Mouse (Mus musculus) hindbrain, embryonic 10.5 days (tissue): Measurements from ENCODE around the gene Haus7. TPM values are rescaled to one million over a fixed set of nuclear protein-coding genes. Genes with fewer than 3 reads are reported as not detected.

ENCODE experiments used
- DNase-seq: peaks from one replicate; pipeline ENCODE4 v3.0.0-alpha.2; 2017; ENCODE audit warnings: low spot score
- H3K27ac ChIP-seq: fragments of 300-500 bp; sonication (generic); 2 replicates; pipeline ENCODE4 v1.5.1; 2016; ENCODE audit warnings: mild to moderate bottlenecking, moderate library complexity
- H3K27me3 ChIP-seq: fragments of 300-500 bp; sonication (generic); 2 replicates; pipeline ENCODE4 v1.6.1; 2016; ENCODE audit warnings: mild to moderate bottlenecking; ENCODE audit not compliant: poor library complexity, insufficient read depth, severe bottlenecking
- H3K36me3 ChIP-seq: fragments of 300-500 bp; sonication (generic); 2 replicates; pipeline ENCODE4 v1.6.1; 2016; ENCODE audit warnings: mild to moderate bottlenecking, moderate library complexity
- H3K4me1 ChIP-seq: fragments of 300-500 bp; sonication (generic); replicated peaks from 2 replicates; pipeline ENCODE4 v1.6.1; 2016; ENCODE audit warnings: mild to moderate bottlenecking
- H3K4me3 ChIP-seq: fragments of 300-500 bp; sonication (generic); 2 replicates; pipeline ENCODE4 v1.5.1; 2016; ENCODE audit warnings: mild to moderate bottlenecking, moderate library complexity
- H3K9me3 ChIP-seq: fragments of 300-500 bp; sonication (generic); 2 replicates; pipeline ENCODE4 v1.6.1; 2016; ENCODE audit warnings: mild to moderate bottlenecking, moderate library complexity
- WGBS: fragments of 180-500 bp; shearing (Covaris S2); methylation state at CpG from one replicate; pipeline ENCODE4 v1.1.7; 2016; 5-methylcytosine and 5-hydroxymethylcytosine counted together
- polyA plus RNA-seq: library from polyadenylated mRNA; unstranded; fragments of >200 nt; fragmentation: Nextera tagmentation; extraction: Ambion mirVana; gene quantifications from 2 replicates; pipeline ENCODE4 v1.2.1, GENCODE M21; 2016

Gene Haus7
- polyA plus RNA-seq, 1 experiment from 2014 or later, result 79.7 TPM

DNA sequence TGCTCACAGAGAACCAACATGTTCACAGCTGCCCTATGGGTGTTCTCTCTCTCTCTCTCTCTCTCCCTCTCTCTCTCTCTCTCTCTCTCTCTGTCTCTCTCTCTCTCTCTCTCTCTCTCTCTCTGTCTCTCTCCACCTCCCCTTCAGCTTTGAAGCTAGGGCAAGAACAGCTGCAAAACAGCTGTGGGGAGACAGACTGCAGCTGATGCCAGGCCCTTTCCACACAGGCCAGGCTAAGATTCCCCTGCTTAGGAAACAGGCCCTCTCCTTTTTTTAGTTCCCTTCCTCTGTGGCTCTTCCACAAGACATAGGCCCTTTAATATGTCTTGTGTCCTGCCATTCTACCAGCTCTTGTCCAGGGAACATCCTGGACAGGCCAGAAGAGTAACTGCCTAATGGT, 20.8 kb upstream of the Haus7 start:
- no peak for DNase-seq
- no peaks in the 10 kb centered on the region for H3K36me3 ChIP-seq
- H3K9me3 ChIP-seq, result no peaks in the 10 kb centered on the region
- H3K27ac ChIP-seq, result no peak overlapping the region
- H3K4me1 ChIP-seq, result peaks cover 5% of the 10 kb centered on the region; the same call in 1 of the 2 replicates
- peaks cover 71% of the 10 kb centered on the region for H3K27me3 ChIP-seq
- no peak overlapping the region for H3K4me3 ChIP-seq

DNA sequence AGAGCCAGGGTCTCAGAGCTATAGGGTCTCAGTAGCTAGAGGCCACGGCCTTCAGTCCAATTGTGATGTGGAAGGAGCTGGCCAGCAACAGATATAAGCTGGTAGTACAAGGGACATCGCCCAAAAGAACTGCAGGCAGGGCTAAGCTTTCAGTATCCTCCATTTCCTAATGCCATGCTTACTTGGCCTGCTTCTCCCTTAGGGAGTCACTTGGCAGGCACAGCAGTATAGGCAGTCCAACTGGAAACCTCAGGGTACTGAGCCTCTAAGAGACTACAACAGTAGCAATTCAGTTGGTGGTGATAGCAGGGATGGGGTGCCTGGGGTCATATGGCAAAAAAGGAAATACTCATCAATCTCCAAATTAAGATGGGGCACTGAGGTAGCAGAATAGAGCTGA, 18.7 kb upstream of the Haus7 start:
- no peak for DNase-seq
- Histone ChIP-seq H3K36me3 (no peaks in the 10 kb centered on the region), H3K4me3 (no peak overlapping the region), H3K4me1 (peaks cover 9% of the 10 kb centered on the region; the same call in 1 of the 2 replicates), H3K27me3 (peaks cover 60% of the 10 kb centered on the region), H3K9me3 (no peaks in the 10 kb centered on the region), H3K27ac (no peak overlapping the region)
- 85% methylated on average over 2 of the region's 2 CpGs for WGBS

DNA sequence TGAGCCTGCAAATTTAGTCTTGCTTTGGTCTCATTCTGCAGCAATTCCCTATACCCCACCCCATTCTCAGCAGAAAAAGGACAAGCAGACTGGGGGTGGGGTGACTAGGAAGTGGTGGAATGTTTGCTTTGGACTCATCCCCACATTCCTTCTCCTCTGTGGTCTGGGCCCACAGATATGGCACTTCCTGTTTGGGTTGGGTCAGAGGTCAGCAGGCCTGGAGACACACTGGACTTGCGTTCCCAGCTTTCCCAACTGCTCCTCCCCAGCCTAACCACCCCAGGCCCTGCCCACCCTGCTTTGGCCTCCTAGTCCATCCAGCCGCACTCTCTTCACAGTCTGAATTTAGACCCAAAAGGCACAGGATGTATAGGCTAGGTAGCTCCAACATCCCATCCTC, 17.8 kb upstream of the Haus7 start:
- peaks cover 69% of the 10 kb centered on the region for H3K27me3 ChIP-seq
- no peak overlapping the region for H3K4me3 ChIP-seq
- DNase-seq, result peak; percentile 18
- H3K36me3 ChIP-seq, result no peaks in the 10 kb centered on the region
- no peak overlapping the region for H3K27ac ChIP-seq
- 67% methylated on average over 2 of the region's 2 CpGs for WGBS
- no peaks in the 10 kb centered on the region for H3K9me3 ChIP-seq
- H3K4me1 ChIP-seq, result peaks cover 9% of the 10 kb centered on the region; the same call in 1 of the 2 replicates

DNA sequence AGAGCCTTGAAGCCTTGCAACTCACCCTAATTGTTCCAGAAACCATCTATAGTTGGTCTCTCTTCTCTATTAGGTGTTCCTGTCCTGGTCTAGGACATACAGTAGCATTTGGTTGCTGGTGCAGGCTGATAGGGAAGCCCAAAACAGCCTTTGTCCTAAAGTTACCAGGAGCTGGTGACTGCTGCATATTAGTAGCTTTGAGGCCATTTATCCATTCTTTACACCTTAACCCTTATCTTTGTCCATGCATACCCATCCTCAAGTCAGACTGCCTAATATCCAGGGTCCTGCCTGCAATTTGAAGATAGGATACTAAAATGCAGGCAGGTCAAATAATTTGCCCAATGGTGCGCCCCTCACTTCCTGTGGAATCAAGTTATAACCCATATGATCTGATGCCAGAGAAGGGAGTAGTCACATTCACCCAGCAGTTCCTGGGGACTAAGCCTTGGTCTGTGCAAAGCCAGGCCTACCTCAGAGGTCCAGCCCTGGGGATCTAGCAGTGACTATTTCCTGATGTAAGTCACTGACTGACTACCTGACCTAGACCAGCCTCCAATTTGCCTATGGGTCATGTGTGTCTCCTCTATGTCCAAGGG, 16.9 kb upstream of the Haus7 start:
- 87% methylated on average over 1 of the region's 1 CpGs for WGBS
- DNase-seq, result no peak
- no peaks in the 10 kb centered on the region for H3K9me3 ChIP-seq
- peaks cover 9% of the 10 kb centered on the region; the same call in 1 of the 2 replicates for H3K4me1 ChIP-seq
- H3K4me3 ChIP-seq, result no peak overlapping the region
- no peaks in the 10 kb centered on the region for H3K36me3 ChIP-seq
- peaks cover 73% of the 10 kb centered on the region for H3K27me3 ChIP-seq
- H3K27ac ChIP-seq, result no peak overlapping the region

DNA sequence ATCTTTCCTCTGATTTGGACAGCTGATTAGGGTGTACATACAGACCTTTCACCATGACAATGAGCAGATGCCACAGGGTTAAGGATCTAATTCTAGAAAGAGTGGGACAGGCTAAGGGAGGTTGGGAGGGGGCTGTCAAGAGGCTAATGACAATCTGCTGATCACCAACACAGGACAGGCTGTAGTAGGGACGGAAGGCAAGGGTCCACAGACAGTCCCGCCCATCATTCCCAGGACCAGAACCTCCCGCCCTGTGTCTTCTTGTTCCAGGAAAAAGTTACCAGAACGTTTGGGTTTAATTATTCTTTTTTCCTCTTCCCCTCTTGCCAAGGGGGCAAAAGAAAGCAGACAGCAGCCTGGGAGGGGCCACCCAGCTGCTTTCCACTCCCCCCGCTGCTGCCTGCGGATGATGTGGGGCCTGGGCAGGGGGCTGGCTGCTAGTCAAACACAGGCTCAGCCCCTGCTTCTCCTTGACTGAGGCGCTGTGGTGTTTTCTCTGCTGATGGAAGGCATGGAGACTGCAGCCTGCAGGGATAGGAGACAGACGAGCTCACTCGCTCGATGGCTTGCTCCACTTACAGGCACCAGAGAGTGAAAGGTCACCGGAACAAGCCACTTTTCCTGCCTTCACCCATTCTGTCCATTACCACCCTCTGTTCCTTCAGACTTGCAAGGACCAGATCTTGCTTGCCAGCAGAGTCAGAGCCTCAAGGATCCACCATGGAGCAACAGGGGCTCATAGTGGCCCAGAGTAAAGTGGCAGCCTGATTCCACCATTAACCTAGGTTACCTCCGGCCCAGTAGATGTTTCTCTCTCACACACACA, 15.7 kb upstream of the Haus7 start:
- no peaks in the 10 kb centered on the region for H3K36me3 ChIP-seq
- H3K27ac ChIP-seq, result peak overlapping the region; percentile 66
- DNase-seq, result no peak
- H3K9me3 ChIP-seq, result no peaks in the 10 kb centered on the region
- H3K4me3 ChIP-seq, result no peak overlapping the region
- peaks cover 9% of the 10 kb centered on the region; the same call in 1 of the 2 replicates for H3K4me1 ChIP-seq
- WGBS, result 61% methylated on average over 12 of the region's 12 CpGs
- H3K27me3 ChIP-seq, result peaks cover 61% of the 10 kb centered on the region

DNA sequence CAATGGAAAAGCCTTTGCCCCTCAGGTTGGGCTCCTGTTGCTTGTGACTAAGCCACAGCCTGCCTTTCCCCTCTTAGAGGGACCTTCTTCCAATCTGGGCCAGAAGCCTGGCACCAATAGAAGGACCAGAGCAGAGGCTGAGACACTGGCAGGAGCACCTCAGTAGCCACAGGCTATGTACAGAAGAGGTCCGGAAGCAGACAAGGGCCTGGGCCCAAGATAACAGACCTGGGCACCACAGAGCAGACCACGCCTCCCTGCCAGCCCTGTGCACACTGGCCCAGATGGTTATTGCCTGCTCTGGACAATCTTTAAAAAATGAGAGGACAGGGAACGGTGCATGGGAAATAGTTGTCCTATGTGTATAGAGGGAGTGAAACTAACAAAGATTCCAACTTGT, 12.9 kb upstream of the Haus7 start:
- Histone ChIP-seq H3K27ac (no peak overlapping the region), H3K4me3 (no peak overlapping the region), H3K27me3 (peaks cover 48% of the 10 kb centered on the region), H3K9me3 (no peaks in the 10 kb centered on the region), H3K36me3 (no peaks in the 10 kb centered on the region), H3K4me1 (peaks cover 9% of the 10 kb centered on the region; the same call in 1 of the 2 replicates)
- DNase-seq, result no peak
- WGBS, result 87% methylated on average over 3 of the region's 3 CpGs

DNA sequence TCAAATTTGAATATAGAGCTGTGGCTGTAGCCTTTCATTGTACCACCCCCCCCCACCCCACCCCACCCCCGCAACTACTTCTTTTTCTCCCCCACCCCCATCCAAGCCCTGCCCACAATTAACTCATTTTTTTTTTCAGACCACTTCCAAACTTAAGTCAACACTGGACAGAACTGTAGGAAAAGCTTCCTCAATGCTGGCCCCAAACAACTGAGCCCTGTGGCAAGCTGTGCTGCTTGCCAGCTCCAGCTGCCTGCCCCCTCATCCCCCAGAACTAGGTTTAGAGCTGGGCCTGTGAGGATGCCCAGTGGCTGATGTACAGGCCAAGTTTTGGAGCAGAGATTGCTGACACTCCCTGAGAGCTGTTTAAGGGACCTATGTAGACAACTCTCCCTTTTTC, 9.9 kb upstream of the Haus7 start:
- no peak for DNase-seq
- no peaks in the 10 kb centered on the region for H3K9me3 ChIP-seq
- peaks cover 34% of the 10 kb centered on the region for H3K27me3 ChIP-seq
- 0 out of 2 replicates have a peak overlapping the region, but pooled peaks have one; percentile 12 for H3K27ac ChIP-seq
- WGBS, result 100% methylated on average over 1 of the region's 1 CpGs
- H3K4me3 ChIP-seq, result no peak overlapping the region
- no peaks in the 10 kb centered on the region for H3K36me3 ChIP-seq
- H3K4me1 ChIP-seq, result no peaks in the 10 kb centered on the region

DNA sequence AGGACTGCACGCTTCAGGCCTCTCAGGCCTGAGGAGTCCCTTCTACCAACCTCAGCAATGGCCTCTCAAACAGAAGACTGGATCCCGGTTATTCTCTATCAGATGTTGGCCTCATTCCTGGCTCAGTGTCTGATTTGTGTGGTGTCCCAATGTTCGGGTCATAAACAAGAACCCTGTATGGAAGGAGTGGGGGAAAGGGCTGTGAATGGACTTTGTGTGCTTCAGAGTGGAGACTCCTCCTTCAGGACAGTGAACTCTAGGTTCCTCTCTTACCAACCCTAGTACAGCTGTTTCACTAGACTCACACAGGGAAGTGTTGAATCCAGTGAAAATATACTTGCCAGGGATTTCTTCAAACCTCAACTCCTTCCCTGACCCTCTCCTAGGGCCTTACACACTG, 9.5 kb upstream of the Haus7 start:
- H3K4me1 ChIP-seq, result no peaks in the 10 kb centered on the region
- no peaks in the 10 kb centered on the region for H3K36me3 ChIP-seq
- no peaks in the 10 kb centered on the region for H3K9me3 ChIP-seq
- peak overlapping the region; percentile 12; the same call in 1 of the 2 replicates for H3K27ac ChIP-seq
- peaks cover 34% of the 10 kb centered on the region for H3K27me3 ChIP-seq
- WGBS, result 77% methylated on average over 3 of the region's 3 CpGs
- no peak for DNase-seq
- no peak overlapping the region for H3K4me3 ChIP-seq

DNA sequence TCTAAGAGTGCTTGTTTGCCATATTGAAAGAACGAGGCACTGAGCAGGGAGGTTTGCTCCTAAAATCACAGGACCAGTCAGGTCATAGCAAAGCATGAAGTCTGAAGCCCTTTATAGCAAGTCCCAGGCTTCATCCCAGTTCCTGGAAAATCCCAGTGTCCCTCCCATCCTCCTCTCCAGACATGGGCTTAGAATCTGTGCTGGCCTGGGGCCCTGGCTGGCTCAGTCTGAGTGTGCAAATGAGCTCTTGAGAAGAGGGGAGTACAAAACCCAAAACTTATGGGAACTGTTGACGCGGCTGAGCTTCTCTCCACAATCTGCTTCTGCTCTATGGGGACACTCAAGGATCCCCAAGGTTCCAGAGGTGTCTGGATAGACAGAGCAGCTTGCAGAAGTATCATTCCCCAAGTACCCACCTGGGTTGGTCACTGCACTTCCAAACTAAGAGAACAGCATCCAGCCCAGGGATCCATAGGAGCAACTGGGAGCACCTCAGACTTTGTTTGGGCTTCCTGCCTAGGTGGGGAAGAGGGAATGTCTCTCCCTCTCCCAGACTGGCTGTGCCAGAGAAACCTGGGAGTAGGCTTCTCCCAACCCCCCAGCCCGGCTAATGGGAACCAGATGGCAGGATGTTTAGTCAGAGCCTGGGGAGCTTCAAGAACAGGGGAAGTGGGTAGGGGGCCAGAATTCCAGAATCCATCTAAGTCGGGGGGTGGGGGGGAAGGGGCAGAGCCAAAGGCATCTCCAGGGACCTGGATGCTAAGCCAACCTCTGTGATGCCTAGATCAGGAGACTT, 8.8 kb upstream of the Haus7 start:
- peak; percentile 39 for DNase-seq
- H3K4me3 ChIP-seq, result no peak overlapping the region
- peaks cover 30% of the 10 kb centered on the region for H3K27me3 ChIP-seq
- H3K36me3 ChIP-seq, result no peaks in the 10 kb centered on the region
- H3K27ac ChIP-seq, result no peak overlapping the region
- 57% methylated on average over 5 of the region's 5 CpGs for WGBS
- no peaks in the 10 kb centered on the region for H3K4me1 ChIP-seq
- no peaks in the 10 kb centered on the region for H3K9me3 ChIP-seq

DNA sequence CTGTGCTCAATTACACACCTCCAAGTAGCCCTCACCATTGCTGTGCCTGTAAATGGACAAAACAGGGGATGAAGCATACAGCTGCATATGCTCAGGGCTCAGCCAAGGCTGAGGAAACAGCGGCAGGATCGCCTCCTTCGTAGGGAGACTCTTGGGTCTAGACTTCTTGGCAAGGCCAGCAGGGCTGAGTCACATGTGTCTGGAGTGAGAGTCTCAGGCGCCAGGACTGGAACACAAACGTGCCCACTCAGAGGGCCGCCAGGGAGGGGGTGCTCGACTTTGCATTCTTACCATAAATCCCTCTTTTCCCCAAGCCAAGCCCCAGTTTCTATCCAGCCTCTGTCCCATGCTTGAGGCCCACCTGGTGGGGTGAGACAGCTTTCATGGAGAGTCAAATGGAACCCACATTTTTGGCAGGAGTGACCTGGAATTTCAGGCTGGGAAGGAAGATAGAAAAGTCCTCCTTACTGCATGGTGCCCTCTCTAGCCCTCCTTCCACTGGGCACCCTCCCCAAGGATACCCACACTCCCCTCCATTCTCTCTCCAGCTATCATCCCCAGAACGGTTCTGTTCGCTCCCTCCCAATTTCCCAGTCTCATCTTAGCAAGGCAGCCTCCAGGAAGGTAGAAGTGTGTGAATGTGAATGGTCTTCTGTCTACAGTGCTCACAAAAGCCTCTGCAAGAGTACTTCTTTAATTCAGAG, 6.8 kb upstream of the Haus7 start:
- Histone ChIP-seq H3K9me3 (no peaks in the 10 kb centered on the region), H3K27me3 (peaks cover 14% of the 10 kb centered on the region), H3K4me3 (no peak overlapping the region), H3K4me1 (no peaks in the 10 kb centered on the region), H3K27ac (no peak overlapping the region), H3K36me3 (no peaks in the 10 kb centered on the region)
- WGBS, result 75% methylated on average over 9 of the region's 9 CpGs
- DNase-seq, result no peak

DNA sequence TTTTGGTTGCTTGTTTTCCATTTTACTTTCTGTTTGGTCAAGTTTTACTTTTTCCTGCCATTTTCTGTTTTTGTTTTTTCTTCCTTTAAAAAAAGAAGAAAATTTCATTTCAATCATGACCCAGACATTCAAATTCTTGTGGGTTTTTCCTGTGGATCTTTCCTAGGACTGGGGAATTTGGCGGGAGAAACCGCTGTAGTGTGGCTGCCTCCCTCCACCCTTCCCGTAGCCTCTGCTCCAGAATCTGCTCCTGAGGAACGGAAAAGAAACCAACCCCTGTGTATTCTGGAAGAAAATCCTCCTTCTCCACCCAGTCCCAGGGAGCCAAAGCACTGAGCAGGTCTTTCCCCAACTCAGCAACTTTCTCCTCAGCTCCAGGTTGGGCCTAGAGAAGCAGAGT, 1.9 kb upstream of the Haus7 start:
- no peak for DNase-seq
- H3K4me3 ChIP-seq, result no peak overlapping the region
- peaks cover 7% of the 10 kb centered on the region; the same call in 1 of the 2 replicates for H3K4me1 ChIP-seq
- H3K36me3 ChIP-seq, result no peaks in the 10 kb centered on the region
- 72% methylated on average over 4 of the region's 4 CpGs for WGBS
- H3K27me3 ChIP-seq, result 0 out of 2 replicates have a peak, but pooled peaks cover 4% of the 10 kb centered on the region
- no peaks in the 10 kb centered on the region for H3K9me3 ChIP-seq
- no peak overlapping the region for H3K27ac ChIP-seq

DNA sequence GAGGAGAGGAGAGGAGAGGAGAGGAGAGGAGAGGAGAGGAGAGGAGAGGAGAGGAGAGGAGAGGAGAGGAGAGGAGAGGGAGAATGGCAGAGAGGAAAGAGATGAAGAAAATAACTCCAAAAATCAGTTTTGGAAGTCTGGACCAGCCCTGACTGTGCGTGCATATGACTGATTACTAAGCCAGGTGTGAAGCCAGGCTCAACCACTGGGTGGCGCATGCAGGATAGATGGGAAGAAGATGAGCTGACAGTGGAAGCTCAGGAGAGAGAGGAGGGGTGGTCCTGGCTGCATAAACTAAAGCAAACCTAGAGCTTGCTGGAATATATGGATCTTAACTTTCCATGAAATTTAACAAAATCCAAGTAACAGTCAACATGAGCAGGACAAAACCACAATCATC, 6.9 kb downstream of the Haus7 start:
- WGBS, result 28% methylated on average over 2 of the region's 2 CpGs
- Histone ChIP-seq H3K4me3 (no peak overlapping the region), H3K4me1 (no peaks in the 10 kb centered on the region), H3K27me3 (peaks cover 14% of the 10 kb centered on the region; the same call in 1 of the 2 replicates), H3K36me3 (peaks cover 25% of the 10 kb centered on the region), H3K9me3 (no peaks in the 10 kb centered on the region), H3K27ac (no peak overlapping the region)
- peak; percentile 50 for DNase-seq
